Mouse (Mus musculus): ENCODE data around the gene Bbs9. TPM values are rescaled to one million over a fixed set of nuclear protein-coding genes. Genes with fewer than 3 reads are reported as not detected.
"Not testable (repeated sequence)": the region's sequence is repeated elsewhere in the genome, so short reads cannot be mapped to it uniquely, and the experiment has no call there.

The Bbs9 gene
- polyA plus RNA-seq, 1 experiment, result 15.3 TPM

DNA sequence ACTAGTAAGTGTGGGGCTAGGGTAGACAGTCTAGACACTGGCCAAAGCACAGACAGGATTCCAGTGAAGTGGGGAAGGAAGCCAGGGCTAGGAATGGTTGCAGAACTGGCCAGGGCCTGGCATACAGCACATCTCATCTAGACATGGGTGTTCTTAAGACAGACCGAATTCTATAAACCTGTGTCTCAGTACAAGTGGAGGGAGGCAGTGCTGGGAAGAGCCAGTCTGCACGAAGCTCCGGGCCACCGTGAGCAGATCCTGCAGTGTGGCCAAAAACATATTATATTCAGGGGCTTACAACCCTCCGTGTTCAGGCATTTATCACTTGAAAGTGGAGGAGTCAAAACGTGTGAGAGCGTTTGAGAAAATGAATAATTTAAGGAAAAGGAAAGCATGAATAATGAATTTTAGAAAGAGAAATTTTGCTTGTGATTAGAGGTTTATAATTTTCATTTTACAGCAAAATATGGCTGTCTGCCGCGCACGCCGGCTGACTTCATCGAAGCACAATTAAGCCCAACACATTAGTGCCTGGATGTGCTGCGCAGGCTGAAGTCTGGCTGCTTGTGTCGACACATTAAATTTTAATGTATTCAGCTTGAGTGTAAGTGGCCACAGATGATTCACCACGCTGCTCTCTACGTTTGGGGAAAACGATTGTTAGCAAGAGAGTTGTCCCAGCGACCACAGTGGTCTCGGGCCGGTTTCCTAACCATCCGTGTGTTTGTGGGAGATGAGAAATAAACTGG lies 353.9 kb downstream of the Bbs9 start:
- TF ChIP-seq POLR2A (IDR thresholded peaks at IDR 0.05; ENCODE audit: borderline replicate concordance, extremely low read depth, low read depth, low read length) (no peak), CTCF (IDR thresholded peaks at IDR 0.05; ENCODE audit: insufficient read depth, low read length) (no peak)
- 91% methylated on average over 21 of the region's 21 CpGs for WGBS
- Histone ChIP-seq H3K4me3 (replicated peaks; ENCODE audit: extremely low read depth, low read depth, low read length) (no peak overlapping the region), H3K4me1 (ENCODE audit: control insufficient read depth, insufficient read depth, low read length) (no peaks in the 10 kb centered on the region)
- DNase-seq, result no peak

DNA sequence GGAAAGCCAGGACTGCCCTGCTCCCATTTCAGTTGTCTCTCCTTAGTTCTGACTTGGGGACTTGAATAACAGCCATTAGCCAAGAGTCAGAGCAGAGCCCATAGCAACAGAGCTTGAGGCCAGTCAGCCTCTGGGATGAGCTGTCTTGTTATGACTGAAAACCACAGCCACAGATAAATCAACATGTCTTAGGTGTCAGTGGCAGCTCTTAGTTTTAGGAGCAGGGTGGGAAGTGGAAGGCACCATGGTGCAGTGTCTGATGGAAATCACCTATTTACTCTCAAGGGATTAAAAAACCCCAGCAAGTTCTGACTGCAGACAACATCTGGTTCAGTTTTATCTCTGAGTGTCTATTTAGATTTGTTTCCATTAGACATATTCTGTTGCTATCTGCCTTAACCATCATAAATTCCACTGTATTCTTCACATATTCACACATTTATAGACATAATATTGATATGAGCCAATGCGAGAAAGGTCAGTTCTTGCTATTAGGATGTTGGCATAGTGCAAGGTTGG lies 359.5 kb downstream of the Bbs9 start:
- 92% methylated on average over 1 of the region's 1 CpGs for WGBS
- H3K4me3 ChIP-seq (replicated peaks; ENCODE audit: extremely low read depth, low read depth, low read length), result no peak overlapping the region
- TF ChIP-seq POLR2A (IDR thresholded peaks at IDR 0.05; ENCODE audit: borderline replicate concordance, extremely low read depth, low read depth, low read length) (no peak), CTCF (IDR thresholded peaks at IDR 0.05; ENCODE audit: insufficient read depth, low read length) (no peak)
- DNase-seq, result no peak
- no peaks in the 10 kb centered on the region for H3K4me1 ChIP-seq (ENCODE audit: control insufficient read depth, insufficient read depth, low read length)

DNA sequence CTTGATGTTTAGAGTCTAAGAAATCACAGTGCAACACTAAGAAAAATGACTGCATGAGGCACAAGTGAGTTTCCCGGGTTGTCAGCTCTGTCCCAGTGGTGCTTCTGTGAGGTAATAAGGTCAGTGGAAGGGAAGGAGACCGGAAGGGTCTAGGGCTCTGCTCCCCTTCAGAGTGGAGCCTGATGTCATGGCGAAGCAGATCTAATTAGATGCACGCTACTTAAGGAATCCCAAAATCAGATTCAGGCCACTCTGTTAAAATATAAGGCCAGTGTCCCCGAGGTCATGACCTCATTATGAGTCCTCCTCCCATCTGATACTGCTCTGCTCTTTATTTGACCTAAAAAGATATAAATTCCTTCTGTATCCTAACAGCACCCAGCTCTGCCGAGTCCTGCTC lies 361.5 kb downstream of the Bbs9 start:
- no peak for DNase-seq
- TF ChIP-seq POLR2A (IDR thresholded peaks at IDR 0.05; ENCODE audit: borderline replicate concordance, extremely low read depth, low read depth, low read length) (no peak), CTCF (IDR thresholded peaks at IDR 0.05; ENCODE audit: insufficient read depth, low read length) (no peak)
- 71% methylated on average over 6 of the region's 6 CpGs for WGBS
- H3K4me3 ChIP-seq (replicated peaks; ENCODE audit: extremely low read depth, low read depth, low read length), result no peak overlapping the region
- H3K4me1 ChIP-seq (ENCODE audit: control insufficient read depth, insufficient read depth, low read length), result no peaks in the 10 kb centered on the region

GRCm38 (mm10) chr9:22837702-22838210 lies 362.2 kb downstream of the Bbs9 start:
- no peaks in the 10 kb centered on the region for H3K4me1 ChIP-seq (ENCODE audit: control insufficient read depth, insufficient read depth, low read length)
- TF ChIP-seq CTCF (IDR thresholded peaks at IDR 0.05; ENCODE audit: insufficient read depth, low read length) (no peak), POLR2A (IDR thresholded peaks at IDR 0.05; ENCODE audit: borderline replicate concordance, extremely low read depth, low read depth, low read length) (no peak)
- WGBS, result 43% methylated on average over 4 of the region's 4 CpGs
- no peak overlapping the region for H3K4me3 ChIP-seq (replicated peaks; ENCODE audit: extremely low read depth, low read depth, low read length)
- no peak for DNase-seq

DNA sequence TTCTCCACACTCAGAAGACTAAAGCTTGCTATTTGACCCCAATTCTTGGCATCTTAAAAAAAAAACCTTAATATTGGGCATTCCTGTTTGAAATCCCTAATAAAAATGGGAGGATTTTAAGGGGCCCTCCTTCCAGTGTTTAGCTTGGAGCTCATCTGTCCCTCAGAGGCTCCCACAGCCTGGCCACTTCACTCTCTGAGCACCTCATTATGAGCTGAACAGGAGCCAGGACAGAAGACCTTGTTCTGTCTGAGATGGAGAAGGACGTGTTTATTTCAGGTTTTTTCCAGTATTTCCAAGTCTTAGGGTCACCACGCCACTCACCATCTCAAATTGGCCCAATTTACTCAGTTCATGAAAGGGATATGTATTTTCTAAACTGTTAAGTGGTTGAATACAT lies 370.5 kb downstream of the Bbs9 start:
- Histone ChIP-seq H3K4me1 (ENCODE audit: control insufficient read depth, insufficient read depth, low read length) (no peaks in the 10 kb centered on the region), H3K4me3 (replicated peaks; ENCODE audit: extremely low read depth, low read depth, low read length) (no peak overlapping the region)
- TF ChIP-seq CTCF (IDR thresholded peaks at IDR 0.05; ENCODE audit: insufficient read depth, low read length) (no peak), POLR2A (IDR thresholded peaks at IDR 0.05; ENCODE audit: borderline replicate concordance, extremely low read depth, low read depth, low read length) (no peak)
- 88% methylated on average over 2 of the region's 2 CpGs for WGBS
- DNase-seq, result no peak

- WGBS, result 70% methylated on average over 1 of the region's 1 CpGs
- H3K4me3 ChIP-seq (replicated peaks; ENCODE audit: extremely low read depth, low read depth, low read length), result no peak overlapping the region
- no peak for TF ChIP-seq CTCF (IDR thresholded peaks at IDR 0.05; ENCODE audit: insufficient read depth, low read length)
- TF ChIP-seq POLR2A (IDR thresholded peaks at IDR 0.05; ENCODE audit: borderline replicate concordance, extremely low read depth, low read depth, low read length), result no peak
- no peak for DNase-seq
- no peaks in the 10 kb centered on the region for H3K4me1 ChIP-seq (ENCODE audit: control insufficient read depth, insufficient read depth, low read length)
Measured at GRCm38 (mm10) chr9:22846783-22847182, 371.3 kb downstream of the Bbs9 start.

DNA sequence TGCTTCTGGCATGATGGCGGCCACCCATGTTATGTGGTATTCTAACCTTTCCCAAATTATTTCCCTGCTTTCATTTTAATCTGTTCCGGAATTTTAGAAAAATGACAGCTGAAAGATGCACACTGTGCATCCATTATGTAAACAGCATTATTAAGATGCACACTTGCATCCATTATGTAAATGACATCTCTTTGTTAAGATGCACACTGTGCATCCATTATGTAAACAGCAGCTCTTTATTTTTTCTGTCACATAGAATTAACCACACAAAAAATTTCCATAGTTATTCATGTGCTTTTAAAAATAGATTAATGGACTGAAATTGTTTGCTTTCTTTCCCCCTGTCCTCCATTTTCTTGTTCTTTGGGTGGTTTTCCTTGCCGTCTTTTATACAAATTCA lies 373.3 kb downstream of the Bbs9 start:
- no peak for DNase-seq
- WGBS, result 94% methylated on average over 3 of the region's 3 CpGs
- no peaks in the 10 kb centered on the region for H3K4me1 ChIP-seq (ENCODE audit: control insufficient read depth, insufficient read depth, low read length)
- no peak overlapping the region for H3K4me3 ChIP-seq (replicated peaks; ENCODE audit: extremely low read depth, low read depth, low read length)
- TF ChIP-seq POLR2A (IDR thresholded peaks at IDR 0.05; ENCODE audit: borderline replicate concordance, extremely low read depth, low read depth, low read length), result no peak
- no peak for TF ChIP-seq CTCF (IDR thresholded peaks at IDR 0.05; ENCODE audit: insufficient read depth, low read length)

DNA sequence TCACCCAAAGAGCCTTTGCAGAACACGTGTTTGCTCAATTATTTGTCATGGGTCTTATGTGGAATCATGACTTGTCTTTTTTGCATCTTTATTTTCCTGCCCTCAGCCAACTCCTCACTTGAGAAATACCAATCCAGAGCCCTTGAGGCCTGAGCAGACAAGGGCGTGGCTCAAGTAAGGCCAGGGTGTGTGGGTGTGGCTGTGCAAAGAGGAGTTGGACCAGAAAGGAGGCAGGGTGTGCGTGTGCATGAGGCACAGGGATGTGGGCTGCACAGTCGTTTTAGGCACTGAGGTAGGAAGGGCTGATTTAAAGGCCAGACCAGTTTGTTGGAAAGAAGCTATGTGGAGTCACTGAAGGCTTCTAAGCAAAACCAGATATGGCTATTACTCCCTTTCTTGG lies 373.7 kb downstream of the Bbs9 start:
- Histone ChIP-seq H3K4me1 (ENCODE audit: control insufficient read depth, insufficient read depth, low read length) (no peaks in the 10 kb centered on the region), H3K4me3 (replicated peaks; ENCODE audit: extremely low read depth, low read depth, low read length) (no peak overlapping the region)
- 65% methylated on average over 4 of the region's 4 CpGs for WGBS
- no peak for DNase-seq
- TF ChIP-seq POLR2A (IDR thresholded peaks at IDR 0.05; ENCODE audit: borderline replicate concordance, extremely low read depth, low read depth, low read length), result no peak
- TF ChIP-seq CTCF (IDR thresholded peaks at IDR 0.05; ENCODE audit: insufficient read depth, low read length), result no peak

- 86% methylated on average over 6 of the region's 6 CpGs for WGBS
- H3K4me1 ChIP-seq (ENCODE audit: control insufficient read depth, insufficient read depth, low read length); DNase-seq; H3K4me3 ChIP-seq (replicated peaks; ENCODE audit: extremely low read depth, low read depth, low read length): not testable (repeated sequence)
Measured at GRCm38 (mm10) chr9:22869147-22869546, 393.6 kb downstream of the Bbs9 start.

DNA sequence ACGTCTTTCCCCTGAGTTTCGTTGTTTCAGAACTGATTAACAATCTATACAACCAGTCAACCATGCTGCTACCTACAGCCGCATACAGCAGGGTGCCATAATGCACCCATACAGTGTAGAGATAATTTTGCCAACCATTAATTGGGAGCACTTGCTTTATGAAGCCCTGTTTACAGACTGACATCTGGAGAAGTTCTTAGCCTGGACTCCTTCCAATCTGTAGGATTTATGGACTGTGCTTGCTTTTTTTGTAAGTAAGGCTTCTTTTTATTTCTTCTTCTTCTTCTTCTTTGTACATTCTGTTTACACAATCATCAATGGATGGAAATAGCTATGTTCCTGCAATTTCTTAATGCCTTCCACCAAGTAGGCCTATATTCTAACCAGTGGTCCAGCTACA lies 395.1 kb downstream of the Bbs9 start:
- no peak for TF ChIP-seq CTCF (IDR thresholded peaks at IDR 0.05; ENCODE audit: insufficient read depth, low read length)
- 89% methylated on average over 3 of the region's 3 CpGs for WGBS

More for the DNA sequence above, 395.1 kb downstream of the Bbs9 start:
- DNase-seq, result no peak
- Histone ChIP-seq H3K4me3 (replicated peaks; ENCODE audit: extremely low read depth, low read depth, low read length) (no peak overlapping the region), H3K4me1 (ENCODE audit: control insufficient read depth, insufficient read depth, low read length) (no peaks in the 10 kb centered on the region)
